Mouse (Mus musculus) adipocyte (in vitro differentiated cells): ENCODE measurements around the gene Rgl3.
A peak's percentile ranks its signal among the peaks of the same experiment; 100 is the strongest.

Source experiments
- DNase-seq: peaks from one replicate; pipeline ENCODE4 v3.0.0-alpha.2; 2016; ENCODE audit warnings: low spot score

Gene Rgl3

GRCm38 (mm10) chr9:21978398-21979128 is 10.7 kb downstream of the Rgl3 start:
- DNase-seq: no peak

- no peak for DNase-seq
Observed at GRCm38 (mm10) chr9:21977972-21978371, 11.3 kb downstream of the Rgl3 start.

GRCm38 (mm10) chr9:21977331-21977730 is 11.9 kb downstream of the Rgl3 start:
- DNase-seq: no peak

- DNase-seq: no peak
Observed at GRCm38 (mm10) chr9:21976626-21977175, 12.5 kb downstream of the Rgl3 start.

GRCm38 (mm10) chr9:21969304-21969703 is 19.9 kb downstream of the Rgl3 start:
- no peak for DNase-seq

GRCm38 (mm10) chr9:21968883-21969282 is 20.4 kb downstream of the Rgl3 start:
- no peak for DNase-seq

GRCm38 (mm10) chr9:21963417-21963816 is 25.8 kb downstream of the Rgl3 start, which contains the start of gene Epor:
TSS of gene Epor (minus strand) at chr9:21963506.
- peak; percentile 63 for DNase-seq

GRCm38 (mm10) chr9:21962416-21963059 is 26.7 kb downstream of the Rgl3 start:
- peak; percentile 36 for DNase-seq

GRCm38 (mm10) chr9:21962010-21962409 is 27.2 kb downstream of the Rgl3 start:
- DNase-seq: peak; percentile 10

- DNase-seq: no peak
Observed at GRCm38 (mm10) chr9:21961366-21961980, 27.8 kb downstream of the Rgl3 start.

- no peak for DNase-seq
Observed at GRCm38 (mm10) chr9:21960558-21961208, 28.6 kb downstream of the Rgl3 start.

GRCm38 (mm10) chr9:21960135-21960534 is 29.1 kb downstream of the Rgl3 start:
- DNase-seq: no peak

- DNase-seq: no peak
Observed at GRCm38 (mm10) chr9:21959244-21959643, 30.0 kb downstream of the Rgl3 start.

- DNase-seq: no peak
Observed at GRCm38 (mm10) chr9:21958372-21958771, 30.9 kb downstream of the Rgl3 start.

GRCm38 (mm10) chr9:21955570-21956281 is 33.5 kb downstream of the Rgl3 start, which contains the start of gene Swsap1:
TSS of gene Swsap1 (plus strand) at chr9:21955755.
- DNase-seq: peak; percentile 98

GRCm38 (mm10) chr9:21955225-21955569 is 34.0 kb downstream of the Rgl3 start:
- DNase-seq: no peak

- no peak for DNase-seq
Observed at GRCm38 (mm10) chr9:21954635-21955034, 34.6 kb downstream of the Rgl3 start.

GRCm38 (mm10) chr9:21953600-21953999 is 35.6 kb downstream of the Rgl3 start:
- DNase-seq: no peak

- no peak for DNase-seq
Observed at GRCm38 (mm10) chr9:21951977-21952376, 37.3 kb downstream of the Rgl3 start.

GRCm38 (mm10) chr9:21950322-21950721 is 38.9 kb downstream of the Rgl3 start:
- DNase-seq: peak; percentile 70

GRCm38 (mm10) chr9:21948790-21949189 is 40.5 kb downstream of the Rgl3 start:
- DNase-seq: no peak

- no peak for DNase-seq
Observed at GRCm38 (mm10) chr9:21948146-21948545, 41.1 kb downstream of the Rgl3 start.
